Mouse (Mus musculus) CH12.LX (cell line): ENCODE measurements around the gene Hcn3.

Source experiments
- CHD2 ChIP-seq: IDR thresholded peaks from 2 replicates; pipeline ENCODE4 v1.6.1; 2011; ENCODE audit warnings: low read length, improper control_type of control experiment
- CTCF ChIP-seq, 2 experiments: IDR thresholded peaks in 1 of 2; conservative IDR thresholded peaks in 1 of 2; 2 replicates each; pipeline ENCODE4 v1.5.1; 2011 to 2012; ENCODE audit warnings: low read depth in 2 of 2, low read length in 2 of 2, improper control_type of control experiment in 1 of 2, inconsistent platforms in 1 of 2, mild to moderate bottlenecking in 1 of 2, moderate library complexity in 1 of 2
- EP300 ChIP-seq: IDR thresholded peaks from 2 replicates; pipeline ENCODE4 v1.6.1; 2011; ENCODE audit warnings: low read length, improper control_type of control experiment
- HCFC1 ChIP-seq: IDR thresholded peaks from 2 replicates; pipeline ENCODE4 v1.6.1; 2012; ENCODE audit warnings: low read depth, mild to moderate bottlenecking, inconsistent platforms, low read length, improper control_type of control experiment
- JUN ChIP-seq: IDR thresholded peaks from 2 replicates; pipeline ENCODE4 v1.6.1; 2011; ENCODE audit warnings: low read depth, mild to moderate bottlenecking, low read length, improper control_type of control experiment, moderate library complexity; ENCODE audit not compliant: insufficient read depth
- MEF2A ChIP-seq: IDR thresholded peaks from 2 replicates; pipeline ENCODE4 v1.6.1; 2014; ENCODE audit warnings: low read depth, mild to moderate bottlenecking, inconsistent platforms, low read length, improper control_type of control experiment, borderline replicate concordance
- POLR2A ChIP-seq: IDR thresholded peaks from 2 replicates; pipeline ENCODE4 v1.6.1; 2011; ENCODE audit warnings: low read depth, mild to moderate bottlenecking, improper control_type of control experiment, low read length
- RAD21 ChIP-seq: IDR thresholded peaks from 2 replicates; pipeline ENCODE4 v1.6.1; 2011; ENCODE audit warnings: low read depth, mild to moderate bottlenecking, low read length, improper control_type of control experiment, moderate library complexity
- USF1 ChIP-seq: IDR thresholded peaks from 2 replicates; pipeline ENCODE4 v1.6.1; 2014; ENCODE audit warnings: low read depth, mild to moderate bottlenecking, inconsistent platforms, low read length, improper control_type of control experiment

- TF ChIP-seq CTCF (conservative IDR thresholded peaks at IDR 0.05 in 1 of 2, IDR thresholded peaks at IDR 0.05 in 1 of 2; ENCODE audit: low read depth in 2 of 2, low read length in 2 of 2) (no peak), CHD2 (no peak), USF1 (no peak), RAD21 (no peak), HCFC1 (no peak), POLR2A (no peak), EP300 (no peak), JUN (no peak), MEF2A (no peak)
Measured at GRCm38 (mm10) chr3:89165268-89165870, 5.4 kb upstream of the Hcn3 start.
